Mouse (Mus musculus) liver, embryonic 12.5 days (tissue): ENCODE results near the gene Cenpx. TPM values are rescaled to one million over a fixed set of nuclear protein-coding genes. Genes with fewer than 3 reads are reported as not detected.
A peak's percentile ranks its signal among the peaks of the same experiment; 100 is the strongest.

ENCODE experiments used
- ATAC-seq: fragments of 200-750 bp; cut with Nextera tagmentation; 2 replicates; pipeline ENCODE4 v1.8.0; 2017; ENCODE audit warnings: moderate number of reproducible peaks, mild to moderate bottlenecking, moderate library complexity
- H3K27ac ChIP-seq: fragments of 300-500 bp; sonication (generic); 2 replicates; pipeline ENCODE4 v1.5.1; 2016; ENCODE audit warnings: mild to moderate bottlenecking
- H3K27me3 ChIP-seq: fragments of 300-500 bp; sonication (generic); replicated peaks from 2 replicates; pipeline ENCODE4 v1.6.1; 2016; ENCODE audit warnings: mild to moderate bottlenecking, moderate library complexity
- H3K36me3 ChIP-seq: fragments of 300-500 bp; sonication (generic); 2 replicates; pipeline ENCODE4 v1.6.1; 2016; ENCODE audit warnings: mild to moderate bottlenecking, moderate library complexity
- H3K4me1 ChIP-seq: fragments of 300-500 bp; sonication (generic); 2 replicates; pipeline ENCODE4 v1.6.1; 2016
- H3K4me2 ChIP-seq: fragments of 300-500 bp; sonication (generic); 2 replicates; pipeline ENCODE4 v1.6.1; 2016; ENCODE audit warnings: mild to moderate bottlenecking, moderate library complexity
- H3K4me3 ChIP-seq: fragments of 300-500 bp; sonication (generic); 2 replicates; pipeline ENCODE4 v1.5.1; 2016; ENCODE audit warnings: mild to moderate bottlenecking, moderate library complexity
- H3K9ac ChIP-seq: fragments of 300-500 bp; sonication (generic); 2 replicates; pipeline ENCODE4 v1.6.1; 2016; ENCODE audit warnings: mild to moderate bottlenecking, moderate library complexity
- H3K9me3 ChIP-seq: fragments of 300-500 bp; sonication (generic); replicated peaks from 2 replicates; pipeline ENCODE4 v1.6.1; 2016; ENCODE audit warnings: mild to moderate bottlenecking, moderate library complexity
- WGBS: fragments of 180-500 bp; shearing (Covaris S2); methylation state at CpG from one replicate; pipeline ENCODE4 v1.1.7; 2016; ENCODE audit not compliant: insufficient replicate concordance; 5-methylcytosine and 5-hydroxymethylcytosine counted together
- polyA plus RNA-seq: library from polyadenylated mRNA; unstranded; fragments of >200 nt; fragmentation: Nextera tagmentation; extraction: Ambion mirVana; gene quantifications from 2 replicates; pipeline ENCODE4 v1.2.1, GENCODE M21; 2016

Cenpx gene
- polyA plus RNA-seq, 1 experiment from 2014 or later, result 137 TPM

- Histone ChIP-seq H3K27ac (no peak overlapping the region), H3K4me1 (peaks cover 30% of the 10 kb centered on the region)
- WGBS, result 69% methylated on average over 5 of the region's 5 CpGs
Observed at GRCm38 (mm10) chr11:120707969-120708368, 5.6 kb downstream of the Cenpx start.

GRCm38 (mm10) chr11:120707225-120707624, 6.3 kb downstream of the Cenpx start:
- Histone ChIP-seq H3K36me3 (peaks cover 58% of the 10 kb centered on the region), H3K4me1 (peaks cover 22% of the 10 kb centered on the region), H3K9me3 (no peaks in the 10 kb centered on the region), H3K4me3 (no peak overlapping the region), H3K27me3 (no peaks in the 10 kb centered on the region), H3K9ac (no peak overlapping the region), H3K27ac (no peak overlapping the region), H3K4me2 (no peak overlapping the region)
- 53% methylated on average over 12 of the region's 12 CpGs for WGBS
- ATAC-seq, result no peak

More at GRCm38 (mm10) chr11:120707969-120708368, 5.6 kb downstream of the Cenpx start:
- H3K36me3 ChIP-seq, result peaks cover 53% of the 10 kb centered on the region
- H3K27me3 ChIP-seq, result no peaks in the 10 kb centered on the region
- no peak overlapping the region; the same call in 1 of the 2 replicates for H3K9ac ChIP-seq
- no peak overlapping the region for H3K4me3 ChIP-seq
- no peak overlapping the region for H3K4me2 ChIP-seq
- no peaks in the 10 kb centered on the region for H3K9me3 ChIP-seq
- ATAC-seq, result no peak

- ATAC-seq, result no peak
- H3K36me3 ChIP-seq, result peaks cover 63% of the 10 kb centered on the region
- no peak overlapping the region for H3K9ac ChIP-seq
- no peaks in the 10 kb centered on the region for H3K9me3 ChIP-seq
- no peak overlapping the region for H3K4me3 ChIP-seq
- H3K4me1 ChIP-seq, result peaks cover 22% of the 10 kb centered on the region
- no peaks in the 10 kb centered on the region for H3K27me3 ChIP-seq
- 72% methylated on average over 5 of the region's 5 CpGs for WGBS
- no peak overlapping the region for H3K27ac ChIP-seq
- H3K4me2 ChIP-seq, result no peak overlapping the region
Observed at GRCm38 (mm10) chr11:120706120-120706519, 7.4 kb downstream of the Cenpx start.

- no peak overlapping the region for H3K4me3 ChIP-seq
- no peak overlapping the region for H3K4me2 ChIP-seq
- H3K4me1 ChIP-seq, result peaks cover 22% of the 10 kb centered on the region
- peaks cover 58% of the 10 kb centered on the region for H3K36me3 ChIP-seq
- no peak for ATAC-seq
- H3K9me3 ChIP-seq, result no peaks in the 10 kb centered on the region
- no peak overlapping the region for H3K9ac ChIP-seq
- H3K27ac ChIP-seq, result no peak overlapping the region
- WGBS, result 54% methylated on average over 8 of the region's 8 CpGs
- H3K27me3 ChIP-seq, result no peaks in the 10 kb centered on the region
Observed at GRCm38 (mm10) chr11:120704486-120705325, 8.8 kb downstream of the Cenpx start.

GRCm38 (mm10) chr11:120703696-120704454, 9.7 kb downstream of the Cenpx start:
- no peaks in the 10 kb centered on the region for H3K27me3 ChIP-seq
- no peaks in the 10 kb centered on the region for H3K9me3 ChIP-seq
- H3K4me3 ChIP-seq, result no peak overlapping the region
- WGBS, result 63% methylated on average over 15 of the region's 15 CpGs
- no peak for ATAC-seq
- H3K4me2 ChIP-seq, result no peak overlapping the region
- peaks cover 58% of the 10 kb centered on the region for H3K36me3 ChIP-seq
- H3K9ac ChIP-seq, result no peak overlapping the region
- H3K27ac ChIP-seq, result no peak overlapping the region
- peaks cover 22% of the 10 kb centered on the region for H3K4me1 ChIP-seq

GRCm38 (mm10) chr11:120697741-120698140, 15.8 kb downstream of the Cenpx start:
- WGBS, result 76% methylated on average over 10 of the region's 10 CpGs
- Histone ChIP-seq H3K9ac (no peak overlapping the region), H3K4me2 (no peak overlapping the region), H3K36me3 (peaks cover 80% of the 10 kb centered on the region), H3K27me3 (no peaks in the 10 kb centered on the region), H3K4me3 (no peak overlapping the region), H3K9me3 (no peaks in the 10 kb centered on the region; the same call in 1 of the 2 replicates), H3K4me1 (no peaks in the 10 kb centered on the region), H3K27ac (no peak overlapping the region)
- ATAC-seq, result no peak

- Histone ChIP-seq H3K4me2 (no peak overlapping the region), H3K36me3 (peaks cover 73% of the 10 kb centered on the region), H3K4me3 (no peak overlapping the region), H3K4me1 (no peaks in the 10 kb centered on the region), H3K9me3 (no peaks in the 10 kb centered on the region; the same call in 1 of the 2 replicates), H3K27ac (no peak overlapping the region), H3K27me3 (no peaks in the 10 kb centered on the region), H3K9ac (no peak overlapping the region)
- ATAC-seq, result no peak
- 75% methylated on average over 6 of the region's 6 CpGs for whole genome bisulfite sequencing
Observed at GRCm38 (mm10) chr11:120696568-120696967, 17.0 kb downstream of the Cenpx start.

GRCm38 (mm10) chr11:120695641-120696040, 17.9 kb downstream of the Cenpx start:
- Histone ChIP-seq H3K4me2 (no peak overlapping the region), H3K4me3 (no peak overlapping the region), H3K36me3 (peaks cover 71% of the 10 kb centered on the region), H3K4me1 (no peaks in the 10 kb centered on the region), H3K27ac (no peak overlapping the region), H3K9me3 (no peaks in the 10 kb centered on the region; the same call in 1 of the 2 replicates), H3K27me3 (no peaks in the 10 kb centered on the region), H3K9ac (peak overlapping the region; percentile 13; the same call in 1 of the 2 replicates)
- ATAC-seq, result no peak
- 77% methylated on average over 12 of the region's 12 CpGs for WGBS

GRCm38 (mm10) chr11:120695184-120695583, 18.4 kb downstream of the Cenpx start:
- 0 out of 2 replicates have a peak, but pooled peaks have one; percentile 9 for ATAC-seq
- Histone ChIP-seq H3K9me3 (no peaks in the 10 kb centered on the region; the same call in 1 of the 2 replicates), H3K4me2 (no peak overlapping the region), H3K4me3 (no peak overlapping the region), H3K4me1 (no peaks in the 10 kb centered on the region), H3K9ac (no peak overlapping the region), H3K36me3 (peaks cover 72% of the 10 kb centered on the region), H3K27me3 (no peaks in the 10 kb centered on the region), H3K27ac (no peak overlapping the region)
- WGBS, result 65% methylated on average over 4 of the region's 4 CpGs

GRCm38 (mm10) chr11:120693461-120693860, 20.1 kb downstream of the Cenpx start:
- 79% methylated on average over 3 of the region's 3 CpGs for WGBS
- H3K9ac ChIP-seq, result no peak overlapping the region
- no peaks in the 10 kb centered on the region for H3K27me3 ChIP-seq
- no peak for ATAC-seq
- no peaks in the 10 kb centered on the region for H3K4me1 ChIP-seq
- H3K4me3 ChIP-seq, result no peak overlapping the region
- no peak overlapping the region for H3K27ac ChIP-seq
- peaks cover 73% of the 10 kb centered on the region for H3K36me3 ChIP-seq
- H3K4me2 ChIP-seq, result no peak overlapping the region
- H3K9me3 ChIP-seq, result no peaks in the 10 kb centered on the region; the same call in 1 of the 2 replicates

- Histone ChIP-seq H3K9me3 (no peaks in the 10 kb centered on the region; the same call in 1 of the 2 replicates), H3K4me1 (no peaks in the 10 kb centered on the region), H3K9ac (no peak overlapping the region), H3K27me3 (no peaks in the 10 kb centered on the region), H3K4me3 (no peak overlapping the region), H3K4me2 (no peak overlapping the region), H3K36me3 (peaks cover 72% of the 10 kb centered on the region), H3K27ac (no peak overlapping the region)
- no peak for ATAC-seq
- WGBS, result 78% methylated on average over 4 of the region's 4 CpGs
Observed at GRCm38 (mm10) chr11:120692471-120693011, 21.0 kb downstream of the Cenpx start.

GRCm38 (mm10) chr11:120689365-120689764, 24.2 kb downstream of the Cenpx start:
- no peak for ATAC-seq
- Histone ChIP-seq H3K4me3 (no peak overlapping the region), H3K27ac (no peak overlapping the region), H3K27me3 (no peaks in the 10 kb centered on the region), H3K9me3 (no peaks in the 10 kb centered on the region), H3K4me2 (no peak overlapping the region), H3K4me1 (peaks cover 5% of the 10 kb centered on the region; the same call in 1 of the 2 replicates), H3K36me3 (peaks cover 70% of the 10 kb centered on the region), H3K9ac (no peak overlapping the region)
- 56% methylated on average over 3 of the region's 3 CpGs for WGBS
